Mouse (Mus musculus): Measurements from ENCODE around the gene Tmem259. TPM values are rescaled to one million over a fixed set of nuclear protein-coding genes. Genes with fewer than 3 reads are reported as not detected.
A peak's percentile ranks its signal among the peaks of the same experiment; 100 is the strongest.

Gene Tmem259
- total and polyA plus RNA-seq, 3 experiments = 62.0 to 150 TPM; not detected in 1

- Histone ChIP-seq H3K9ac (ENCODE audit: control insufficient read depth, low read depth, low read length, poor library complexity, severe bottlenecking) (peak overlapping the region; percentile 87), H3K36me3 (ENCODE audit: control insufficient read depth in 1 of 2, insufficient read depth in 2 of 2, low read length in 2 of 2) (no peaks in the 10 kb centered on the region; a peak in 1 of 4 replicates), H3K9me3 (replicated peaks; ENCODE audit: insufficient read depth, low read length) (no peaks in the 10 kb centered on the region), H3K27me3 (ENCODE audit: control insufficient read depth in 1 of 2, insufficient read depth in 2 of 2, low read length in 2 of 2) (no peaks in the 10 kb centered on the region), H3K79me2 (ENCODE audit: control insufficient read depth, insufficient read depth, low read length, poor library complexity) (peaks cover 9% of the 10 kb centered on the region), H3K4me1 (ENCODE audit: control insufficient read depth in 1 of 2, insufficient read depth in 2 of 2, low read length in 2 of 2) (peaks cover 0 to 6% of the 10 kb centered on the region in 2 experiments; a peak in 1 of 4 replicates), H3K27ac (ENCODE audit: control insufficient read depth, low read depth, low read length) (peak overlapping the region; percentile 76), H3K4me3 (ENCODE audit: control insufficient read depth in 1 of 2, insufficient read depth in 1 of 2, low read depth in 2 of 2, low read length in 2 of 2) (peak overlapping the region; percentile 53 to 90; a peak in 3 of 4 replicates)
- TF ChIP-seq MEF2A (IDR thresholded peaks at IDR 0.05; ENCODE audit: extremely low read depth, insufficient replicate concordance, low read depth, low read length, poor library complexity, severe bottlenecking) = no peak
- peak in 2 of 3 experiments; percentile 99; a peak in 5 of 6 replicates for TF ChIP-seq CTCF (IDR thresholded peaks at IDR 0.05 in 2 of 3, conservative IDR thresholded peaks at IDR 0.05 in 1 of 3; ENCODE audit: control insufficient read depth in 1 of 3, insufficient read depth in 1 of 3, low read depth in 2 of 3, low read length in 3 of 3, poor library complexity in 1 of 3, severe bottlenecking in 1 of 3)
- 0 out of 2 replicates have a peak, but pooled peaks have one; percentile 28 for TF ChIP-seq MYC (IDR thresholded peaks at IDR 0.05; ENCODE audit: low read depth, low read length)
- no peak for TF ChIP-seq RCOR1 (IDR thresholded peaks at IDR 0.05; ENCODE audit: low read depth, low read length)
- peak; percentile 51; the same call in 1 of the 2 replicates for TF ChIP-seq ELF1 (IDR thresholded peaks at IDR 0.05; ENCODE audit: low read depth, low read length)
- peak; percentile 28; the same call in 1 of the 2 replicates for TF ChIP-seq NRF1 (IDR thresholded peaks at IDR 0.05; ENCODE audit: insufficient read depth, low read depth, low read length, poor library complexity, severe bottlenecking)
- TF ChIP-seq ZNF384 (IDR thresholded peaks at IDR 0.05; ENCODE audit: low read depth, low read length) = peak; percentile 66
- TF ChIP-seq MXI1 (IDR thresholded peaks at IDR 0.05; ENCODE audit: low read depth, low read length) = peak; percentile 88
- TF ChIP-seq MAFK (IDR thresholded peaks at IDR 0.05; ENCODE audit: borderline replicate concordance, low read depth, low read length) = no peak
- TF ChIP-seq POLR2A (IDR thresholded peaks at IDR 0.05; ENCODE audit: control insufficient read depth in 1 of 2, insufficient read depth in 1 of 2, low read depth in 1 of 2, low read length in 2 of 2, poor library complexity in 1 of 2) = peak in 1 of 2 experiments; percentile 40; a peak in 1 of 4 replicates
- TF ChIP-seq MAZ (IDR thresholded peaks at IDR 0.05; ENCODE audit: low read depth, low read length) = 0 out of 2 replicates have a peak, but pooled peaks have one; percentile 10
- TF ChIP-seq EP300 (IDR thresholded peaks at IDR 0.05; ENCODE audit: low read depth in 1 of 2, low read length in 2 of 2) = no peak
- TF ChIP-seq SMC3 (IDR thresholded peaks at IDR 0.05; ENCODE audit: low read depth, low read length) = peak; percentile 100
- no peak for TF ChIP-seq GATA1 (IDR thresholded peaks at IDR 0.05; ENCODE audit: low read depth, low read length)
- TF ChIP-seq RAD21 (IDR thresholded peaks at IDR 0.05; ENCODE audit: low read depth, low read length) = peak; percentile 98
- TF ChIP-seq ZC3H11A (IDR thresholded peaks at IDR 0.05; ENCODE audit: low read depth, low read length) = peak; percentile 97
- TF ChIP-seq USF2 (IDR thresholded peaks at IDR 0.05; ENCODE audit: borderline replicate concordance in 1 of 2, insufficient read depth in 1 of 2, low read depth in 1 of 2, low read length in 2 of 2) = no peak
- TF ChIP-seq HCFC1 (IDR thresholded peaks at IDR 0.05; ENCODE audit: low read depth, low read length) = peak; percentile 64
- no peak for TF ChIP-seq ZMIZ1 (IDR thresholded peaks at IDR 0.05; ENCODE audit: low read depth, low read length)
- no peak for TF ChIP-seq E2F4 (IDR thresholded peaks at IDR 0.05; ENCODE audit: borderline replicate concordance, low read depth, low read length)
- TF ChIP-seq ZKSCAN1 (IDR thresholded peaks at IDR 0.05; ENCODE audit: low read depth, low read length) = no peak
- TF ChIP-seq TBP (IDR thresholded peaks at IDR 0.05; ENCODE audit: low read depth, low read length) = peak; percentile 48; the same call in 1 of the 2 replicates
- TF ChIP-seq SIN3A (IDR thresholded peaks at IDR 0.05; ENCODE audit: low read length) = peak; percentile 95
- TF ChIP-seq USF1 (IDR thresholded peaks at IDR 0.05; ENCODE audit: low read depth, low read length) = no peak
- no peak for TF ChIP-seq CHD2 (IDR thresholded peaks at IDR 0.05; ENCODE audit: low read length)
- peak; percentile 37; the same call in 1 of the 2 replicates for TF ChIP-seq ETS1 (IDR thresholded peaks at IDR 0.05; ENCODE audit: low read depth, low read length)
- TF ChIP-seq TCF12 (IDR thresholded peaks at IDR 0.05; ENCODE audit: low read depth, low read length) = peak; percentile 21; the same call in 1 of the 2 replicates
- peak; percentile 90 for DNase-seq (ENCODE audit: low read depth, low spot score)
Observed at GRCm38 (mm10) chr10:79924998-79925784, 58.9 kb downstream of the Tmem259 start.
